Mouse (Mus musculus) bone marrow, adult 2 months (tissue): Measurements from ENCODE around the gene Dnajb13.

Experiments used
- CTCF ChIP-seq: fragments of 200-500 bp; IDR thresholded peaks from 2 replicates; pipeline ENCODE4 v1.5.1; 2011; ENCODE audit warnings: low read length, control low read depth; ENCODE audit not compliant: control insufficient read depth, insufficient read depth
- POLR2A ChIP-seq: fragments of 200-500 bp; IDR thresholded peaks from 2 replicates; pipeline ENCODE4 v1.6.1; 2011; ENCODE audit warnings: low read depth, mild to moderate bottlenecking, control low read depth, low read length, borderline replicate concordance; ENCODE audit not compliant: control insufficient read depth

DNA sequence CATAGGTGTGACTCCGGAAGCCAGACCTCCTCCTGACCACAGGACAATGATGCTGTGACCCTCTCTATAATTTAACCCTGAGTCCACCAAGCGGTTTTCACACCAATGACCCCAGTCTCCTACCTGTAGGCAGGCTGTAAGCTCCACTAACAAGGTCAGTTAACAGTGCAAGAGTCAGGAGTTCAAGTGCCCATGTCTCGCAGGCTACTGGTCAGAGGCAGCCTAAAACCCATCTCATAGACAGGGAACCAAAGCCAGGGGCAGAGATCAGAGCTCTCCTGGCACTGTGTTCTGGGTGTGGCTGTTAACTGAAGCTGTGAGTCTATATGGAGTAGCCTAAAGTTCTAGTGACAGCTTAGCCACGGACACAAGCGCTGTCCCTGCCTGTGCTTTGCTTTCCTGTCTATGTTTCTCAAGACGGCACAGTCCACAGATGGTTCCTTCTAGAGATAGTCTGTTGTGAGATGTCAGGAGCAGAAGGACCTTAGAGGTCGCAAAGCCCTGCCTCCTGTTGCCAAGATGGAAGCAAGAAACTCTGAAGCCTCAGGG, 12.3 kb downstream of the Dnajb13 start:
- TF ChIP-seq CTCF (no peak), POLR2A (no peak; the same call in 1 of the 2 replicates)
